Mouse (Mus musculus) ZHBTc4 (cell line): ENCODE measurements around the gene Cpa3.

Experiments
- DNase-seq: peaks from one replicate; pipeline ENCODE4 v3.0.0-alpha.2; 2011; ENCODE audit warnings: low read depth, low spot score

Gene Cpa3

DNA sequence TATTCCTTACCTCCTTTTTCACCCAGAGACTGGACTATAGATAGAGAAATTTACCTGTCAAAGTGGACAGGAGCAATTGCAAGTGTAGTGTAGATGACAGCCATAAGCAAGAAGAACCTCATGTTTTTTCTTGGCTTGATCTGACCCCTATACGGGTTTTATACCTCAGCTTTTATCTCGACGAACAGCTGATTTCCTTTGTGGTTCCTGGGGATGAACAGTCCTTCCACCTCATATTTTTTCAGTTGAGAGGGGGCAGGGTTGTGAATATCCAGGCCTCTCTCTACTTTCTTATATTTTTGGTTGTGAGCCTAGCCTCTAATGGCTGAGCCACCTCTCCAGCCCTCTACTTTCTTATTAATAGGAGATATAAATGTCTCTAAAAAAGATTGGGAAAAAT, at the start of gene Cpa3:
Gene Cpa3 (minus strand): TSS at position 132 of the 400 bp plus-strand sequence.
- DNase-seq = no peak

DNA sequence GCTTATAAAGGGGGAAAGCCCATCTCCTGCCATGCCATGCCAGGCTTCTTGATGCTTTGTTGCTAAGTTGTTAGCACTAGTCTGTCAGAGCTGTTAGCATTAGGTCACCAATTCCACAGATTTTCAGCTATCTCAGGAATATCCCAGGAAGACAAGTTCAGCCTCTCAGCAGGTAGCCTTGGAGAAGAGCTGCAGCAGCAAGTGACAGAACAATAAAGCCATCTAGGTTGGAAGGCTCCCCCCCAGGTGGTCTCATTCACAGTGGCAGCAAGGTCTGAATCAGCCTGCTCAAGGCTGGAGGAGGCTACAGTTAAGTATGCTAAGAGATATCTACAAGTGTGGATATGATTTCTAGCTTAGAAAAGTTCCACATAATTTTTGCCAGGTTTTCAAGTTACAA, 49.4 kb upstream of the Cpa3 start:
- DNase-seq = peak; percentile 66

DNA sequence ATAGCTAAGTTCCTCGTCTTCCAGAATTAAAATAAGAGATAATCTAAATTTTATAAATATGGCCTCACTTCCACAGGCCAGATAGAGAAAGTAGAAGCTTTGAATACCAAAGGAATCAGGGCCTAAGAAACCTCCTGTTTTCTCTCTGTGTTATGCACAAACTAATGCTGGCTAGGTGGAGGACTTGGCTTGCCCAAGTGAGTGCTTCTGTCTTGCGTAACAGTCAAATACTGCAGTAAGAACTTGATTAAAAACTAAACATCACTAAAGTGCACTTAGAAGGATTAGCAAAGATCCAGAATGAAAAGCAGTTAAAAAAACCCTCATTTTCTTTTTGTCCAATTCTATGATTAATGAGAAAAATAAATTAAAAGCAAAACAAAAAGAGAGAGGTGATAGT, 46.8 kb upstream of the Cpa3 start:
- no peak for DNase-seq

DNA sequence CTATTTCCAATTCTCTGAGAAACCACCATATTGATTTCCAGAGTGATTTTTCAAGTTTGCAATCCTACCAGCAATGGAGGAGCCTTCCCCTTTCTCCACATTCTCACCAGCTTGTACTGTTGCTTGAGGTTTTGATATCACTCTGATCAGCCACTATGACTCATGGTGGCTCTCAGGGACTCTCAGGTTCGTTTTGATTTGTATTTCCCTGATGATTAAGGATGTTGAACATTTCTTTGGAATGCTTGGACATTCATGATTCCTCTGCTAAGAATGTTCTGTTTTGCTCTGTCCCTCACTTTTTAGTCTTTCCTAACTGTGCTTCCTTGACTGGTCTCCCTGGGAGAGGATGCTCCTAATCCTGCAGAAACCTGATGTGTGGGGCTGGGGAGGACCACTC, 39.8 kb upstream of the Cpa3 start:
- no peak for DNase-seq

DNA sequence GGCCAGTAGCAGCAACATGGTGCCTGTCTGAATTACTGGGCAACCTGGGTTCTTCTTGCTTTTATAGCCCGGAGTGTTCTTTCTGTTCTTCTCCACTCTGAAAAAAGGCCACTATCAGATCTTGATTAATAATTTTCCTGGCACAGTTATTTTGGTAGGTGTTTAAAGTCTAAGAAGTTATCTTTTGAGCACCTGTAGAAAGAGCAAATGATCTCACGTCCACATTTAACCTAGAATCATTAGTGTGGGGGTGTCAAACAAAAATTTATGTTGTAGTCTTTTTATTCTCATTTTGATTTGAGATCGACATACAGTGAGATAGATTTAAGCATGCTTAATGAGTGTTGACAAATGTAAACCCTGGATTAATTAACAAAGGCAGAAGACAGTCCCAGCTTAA, 33.7 kb upstream of the Cpa3 start, which contains the start of gene Cpb1:
Gene Cpb1 (minus strand): TSS at position 101 of the 400 bp plus-strand sequence.
- DNase-seq = no peak

DNA sequence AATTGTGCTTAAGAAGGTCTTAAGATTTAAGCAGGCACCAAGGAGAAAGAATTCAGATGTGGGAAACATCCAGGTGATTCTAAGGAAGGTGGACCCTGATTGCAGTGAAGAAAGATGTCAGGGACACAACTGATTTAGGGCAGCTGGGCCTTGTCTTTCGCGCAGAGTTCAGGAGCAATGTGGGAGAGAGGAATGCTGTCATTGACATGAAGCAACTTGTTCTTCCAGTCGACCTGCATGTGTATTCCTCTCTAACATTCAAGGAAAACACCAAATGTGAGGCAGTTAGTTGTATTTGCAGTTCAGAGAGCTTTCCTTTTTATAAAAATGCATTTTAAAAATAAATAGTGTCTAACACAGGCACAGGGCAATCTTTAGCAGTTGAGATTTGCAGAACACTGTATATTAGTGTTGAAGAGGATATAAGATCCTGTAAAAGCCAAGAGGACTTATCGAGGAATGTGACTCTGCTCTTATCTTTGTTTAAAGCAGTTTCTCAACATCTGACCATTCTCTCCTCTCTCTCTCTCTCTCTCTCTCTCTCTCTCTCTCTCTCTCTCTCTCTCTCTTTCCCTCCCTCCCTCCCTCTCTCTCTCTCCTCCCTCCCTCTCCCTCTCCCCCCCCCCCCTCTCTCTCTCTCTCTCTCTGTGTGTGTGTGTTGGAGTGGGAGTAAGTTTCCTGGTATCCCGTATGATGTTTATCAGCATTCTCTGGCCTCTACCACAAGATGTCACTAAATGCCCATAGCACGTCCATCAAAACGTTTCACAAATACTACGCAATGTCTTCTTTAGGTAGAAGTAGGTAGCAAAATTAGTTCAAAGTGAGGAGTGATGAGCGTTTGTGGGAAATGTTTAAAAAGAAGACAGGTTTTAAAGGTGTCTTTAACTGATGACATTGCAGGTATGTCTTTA, 12.8 kb upstream of the Cpa3 start:
- DNase-seq = peak; percentile 3

DNA sequence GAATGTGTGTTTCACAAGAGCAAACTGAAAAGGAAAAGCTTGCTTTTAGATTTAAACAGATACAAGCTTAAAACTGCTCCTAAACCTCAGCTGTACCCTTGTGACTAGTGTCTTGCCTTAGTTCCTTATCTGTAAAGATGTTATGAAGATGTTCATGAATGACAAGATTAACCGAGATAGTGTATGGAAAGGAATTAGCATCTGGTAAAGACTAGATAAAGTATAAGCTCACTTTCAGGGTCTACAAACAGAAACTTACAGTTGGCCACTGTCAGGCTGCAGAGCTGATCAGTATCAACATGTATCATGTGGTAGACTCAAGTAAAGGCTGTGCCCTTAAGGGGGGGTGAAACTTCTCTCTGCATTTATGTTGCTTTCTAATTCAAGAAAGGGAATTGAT, 1.9 kb upstream of the Cpa3 start:
- no peak for DNase-seq

DNA sequence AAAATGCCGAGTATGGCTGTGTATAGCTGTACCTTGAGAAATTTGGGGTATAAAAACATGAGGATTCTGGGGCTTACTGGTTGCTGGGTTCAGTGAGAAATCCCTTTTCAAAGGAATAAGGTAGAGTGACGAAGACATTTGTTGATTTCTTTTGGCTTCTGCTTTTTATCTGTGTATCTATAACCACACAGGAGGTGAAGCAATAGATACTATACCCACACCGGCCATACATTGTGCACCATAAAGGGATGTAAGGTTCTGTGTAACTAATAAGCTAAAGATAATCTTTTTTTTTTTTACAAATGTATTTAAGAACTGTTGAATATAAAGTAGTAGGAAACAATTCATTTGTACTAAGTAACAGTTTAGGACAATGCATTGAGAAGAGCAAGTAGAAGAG, 2.2 kb downstream of the Cpa3 start:
- DNase-seq = no peak

DNA sequence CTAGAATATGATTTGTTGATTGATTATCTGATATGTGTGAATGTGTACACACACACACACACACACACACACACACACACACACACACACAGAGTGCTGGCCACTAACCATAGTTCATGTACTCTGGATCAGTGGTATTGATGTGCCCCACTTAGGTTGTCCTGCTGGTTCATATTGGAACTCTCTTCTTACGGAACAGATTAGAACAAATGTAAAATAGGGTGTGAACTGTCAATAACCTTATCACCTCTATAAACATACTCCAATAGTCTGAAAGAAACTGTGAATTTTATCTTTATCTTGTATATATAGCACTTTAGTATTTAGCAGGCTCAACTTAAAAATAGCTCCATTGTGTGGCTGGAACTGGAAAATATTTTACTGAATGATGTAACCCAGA, 5.0 kb downstream of the Cpa3 start:
- no peak for DNase-seq

DNA sequence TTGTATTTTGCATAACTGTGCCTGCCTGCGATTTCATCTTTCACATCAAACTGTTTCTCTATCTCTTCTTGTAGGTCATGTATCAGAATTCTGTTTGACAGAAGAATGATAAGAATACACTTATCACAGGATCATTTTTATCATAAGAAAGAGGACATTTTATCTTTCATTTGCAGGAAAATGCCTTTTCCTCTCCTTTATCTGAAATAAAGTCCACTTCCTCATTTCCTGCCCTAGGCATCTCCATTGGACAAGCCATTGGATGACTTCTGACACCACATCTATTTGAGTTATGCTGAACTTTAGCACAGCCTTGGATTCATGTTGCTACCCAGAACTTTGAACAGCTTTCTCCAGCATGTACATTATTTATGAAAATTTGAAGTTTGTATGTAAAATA, 13.0 kb downstream of the Cpa3 start:
- no peak for DNase-seq

DNA sequence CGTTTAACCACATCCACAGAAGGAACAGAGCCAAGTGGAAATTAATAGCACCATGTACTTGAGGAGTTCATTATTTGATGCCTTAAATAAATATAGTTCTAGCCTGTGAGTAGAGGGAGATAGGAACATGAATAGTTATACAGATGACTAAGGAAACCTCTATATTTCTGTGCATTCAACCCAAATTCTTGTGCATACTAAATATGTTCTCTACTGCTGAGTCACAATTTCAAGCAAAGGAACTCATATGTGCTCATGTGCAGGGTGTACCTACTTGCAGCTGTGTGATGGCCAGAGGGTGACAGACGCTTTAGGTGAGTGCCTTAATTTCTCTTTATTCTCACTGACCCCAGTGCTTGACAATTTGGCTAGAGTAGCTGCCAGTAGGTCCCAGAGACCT, 16.6 kb downstream of the Cpa3 start:
- no peak for DNase-seq

DNA sequence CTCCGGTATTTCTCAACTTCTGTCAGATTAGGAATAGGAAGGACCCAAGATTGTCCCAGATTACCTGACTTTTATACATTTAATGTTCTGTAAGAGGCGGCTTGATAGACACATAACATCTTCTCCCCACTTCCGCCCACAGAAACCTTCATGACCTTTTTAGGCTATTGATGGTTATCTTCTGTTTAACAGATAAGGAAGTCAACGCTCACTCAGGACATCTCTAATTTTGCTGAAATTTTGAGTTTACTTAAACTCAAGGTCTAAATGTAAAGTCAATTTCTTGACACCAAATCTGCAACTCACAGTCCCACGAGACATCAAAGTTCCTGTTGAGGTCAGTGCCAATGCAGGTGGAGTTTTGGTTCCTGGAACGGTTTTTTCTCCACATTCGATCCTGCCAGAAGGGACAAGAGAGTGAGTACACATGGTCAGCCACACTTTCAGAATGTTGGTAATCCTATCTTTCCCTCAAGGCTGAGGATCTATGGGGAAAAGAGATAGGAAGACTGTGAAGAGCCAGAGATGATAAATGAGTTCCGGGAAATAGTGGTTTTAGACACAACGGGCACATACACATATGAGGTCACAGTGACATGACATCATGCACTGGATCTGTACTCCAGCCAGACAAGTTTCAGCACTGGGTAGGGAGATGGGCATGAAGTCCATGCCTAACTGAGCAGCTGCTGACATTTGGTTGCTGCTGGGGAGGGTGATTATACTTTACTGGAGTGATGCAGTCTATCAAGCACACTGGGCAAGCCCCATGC, 18.9 kb downstream of the Cpa3 start:
- no peak for DNase-seq

DNA sequence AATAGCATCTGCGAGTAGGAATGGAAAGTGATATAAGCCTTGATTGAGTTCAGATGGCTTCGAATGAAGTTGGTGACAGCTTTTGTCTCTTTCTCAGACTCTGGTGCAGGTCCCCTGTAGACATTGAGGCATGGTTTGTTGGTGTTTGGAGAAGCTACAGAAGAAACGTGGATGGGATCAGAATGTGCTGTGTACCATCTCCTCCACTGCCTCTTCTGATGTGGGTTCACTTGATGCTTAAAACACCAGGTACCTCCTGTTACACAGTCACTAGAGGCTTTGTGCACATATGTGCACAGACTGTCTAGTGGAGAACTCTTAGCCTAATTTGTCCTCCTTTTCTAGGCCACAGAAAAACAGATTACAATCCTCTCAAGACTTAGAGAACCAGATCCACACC, 19.8 kb downstream of the Cpa3 start:
- no peak for DNase-seq

DNA sequence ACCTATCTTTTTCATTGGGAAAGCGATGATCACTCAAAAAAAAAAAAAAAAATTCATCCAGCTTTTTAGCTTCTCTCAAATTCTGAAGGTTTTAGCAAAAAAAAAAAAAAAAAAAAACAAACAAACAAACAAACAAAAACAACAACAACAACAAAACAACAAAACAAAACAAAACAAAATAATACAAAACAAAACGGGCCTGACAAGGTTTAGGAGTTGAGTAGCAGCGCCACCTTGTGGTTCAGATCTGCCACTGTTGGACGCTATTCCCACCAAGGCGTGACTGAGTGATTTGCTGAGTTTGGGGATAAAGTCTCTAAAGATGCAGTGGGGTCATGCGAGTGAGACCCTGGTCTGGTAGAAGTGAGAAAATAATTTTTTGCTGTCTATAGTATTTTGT, 43.1 kb downstream of the Cpa3 start:
- DNase-seq = peak; percentile 71

DNA sequence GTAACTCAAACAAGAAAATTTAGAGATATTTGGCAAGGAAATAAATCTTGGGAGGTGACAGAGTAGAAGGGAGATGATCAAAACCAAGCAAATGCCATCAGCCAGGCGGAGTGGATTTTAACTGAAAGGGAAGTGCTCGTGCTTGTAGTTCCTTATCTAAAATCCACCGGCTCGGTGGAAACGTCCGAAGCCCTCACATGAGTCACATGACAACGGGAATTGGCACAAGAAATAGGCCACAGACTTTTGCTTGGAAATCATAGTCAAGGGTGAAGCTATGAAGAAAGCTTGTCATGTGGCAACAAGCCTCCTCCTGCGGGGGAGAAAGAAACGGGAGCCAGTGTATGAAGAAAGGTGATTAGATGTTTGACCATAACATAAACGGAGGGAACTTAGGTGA, 44.1 kb downstream of the Cpa3 start:
- DNase-seq = no peak

DNA sequence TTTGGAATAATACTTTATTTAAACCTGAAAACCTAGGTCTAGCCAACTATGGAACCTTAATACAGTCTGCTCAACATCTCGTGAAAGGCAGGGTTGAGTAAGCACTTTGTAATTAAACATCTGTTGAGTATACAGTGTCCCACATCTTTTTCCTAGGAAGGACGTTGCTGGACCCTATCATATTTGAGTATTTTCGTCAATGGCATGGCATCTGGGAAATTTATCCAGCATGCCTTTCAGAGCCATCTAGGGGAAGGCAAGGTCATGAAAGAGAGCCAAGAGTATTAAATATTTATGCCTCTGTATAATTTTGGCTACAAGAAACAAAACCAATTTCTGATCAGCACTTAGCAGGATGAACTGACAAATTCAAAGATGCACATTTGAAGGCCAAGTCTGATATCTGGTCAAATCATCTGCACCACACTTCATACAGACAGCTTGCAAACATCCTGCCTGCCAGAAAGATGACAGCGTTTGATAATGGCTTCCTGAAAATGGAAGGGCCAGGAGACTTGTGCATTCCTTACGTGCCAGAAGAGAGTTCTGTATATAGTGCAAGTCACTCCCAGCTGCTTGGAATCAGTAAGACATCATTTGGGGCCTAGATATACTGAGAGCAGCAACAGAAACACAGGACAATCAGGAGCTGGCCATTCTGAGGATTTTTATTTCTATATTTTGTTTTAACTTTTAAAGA, 52.9 kb downstream of the Cpa3 start:
- DNase-seq = no peak

DNA sequence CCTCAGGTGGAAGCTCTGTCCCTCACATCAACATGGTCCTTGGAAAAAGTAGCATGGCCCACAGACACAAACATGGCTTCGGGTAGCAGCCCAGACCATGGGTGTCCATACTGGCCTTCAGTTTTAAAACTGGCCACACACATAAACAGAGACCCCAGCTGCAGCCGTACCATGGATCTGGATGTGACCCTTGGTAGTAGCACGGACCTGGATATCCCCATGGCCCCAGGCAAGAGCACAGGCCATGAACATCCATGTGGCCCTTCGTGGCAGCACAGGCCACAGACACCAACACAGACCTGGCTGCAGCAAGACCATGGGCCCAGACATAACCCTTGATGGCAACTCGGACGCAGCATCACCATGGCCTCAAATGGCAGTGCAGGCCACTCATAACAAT, 69.6 kb downstream of the Cpa3 start:
- DNase-seq = no peak

DNA sequence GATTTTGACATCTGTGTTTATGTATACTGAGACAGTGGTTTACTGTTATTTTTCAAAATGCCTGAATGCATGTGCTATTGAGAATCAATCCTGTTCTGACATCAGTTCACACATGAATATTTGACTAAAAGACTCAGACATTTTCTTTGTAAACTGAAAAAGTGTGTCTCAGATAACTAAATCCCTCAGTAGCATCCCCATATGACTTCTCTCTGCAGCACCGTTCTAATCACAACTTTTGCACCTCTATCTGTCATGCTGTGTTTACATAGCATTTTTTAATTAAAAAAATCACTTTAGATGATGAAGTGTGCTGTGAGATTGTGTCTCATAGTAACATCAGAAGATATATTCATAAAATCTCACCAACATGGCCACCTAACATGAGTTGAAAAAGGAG, 74.5 kb downstream of the Cpa3 start:
- no peak for DNase-seq
